Mouse (Mus musculus) adrenal gland, adult 2 months (tissue): ENCODE data around the gene Cfdp1. TPM values are rescaled to one million over a fixed set of nuclear protein-coding genes. Genes with fewer than 3 reads are reported as not detected.

Experiments
- DNase-seq: peaks from one replicate; pipeline ENCODE4 v3.0.0; 2021
- polyA plus RNA-seq: library from polyadenylated mRNA; depleted of rRNA; stranded (reverse); fragments of >200 nt; gene quantifications from 2 replicates; pipeline ENCODE4 v1.2.3, GENCODE M21; 2012
- total RNA-seq, 2 experiments: library from RNA; stranded (reverse); gene quantifications; 2 replicates each; pipeline ENCODE4 v1.2.3; 2021

Gene Cfdp1
- total and polyA plus RNA-seq, 3 experiments = 0.90 to 78.9 (median 71.7) TPM

GRCm38 (mm10) chr8:111793324-111793917, 60.7 kb downstream of the Cfdp1 start:
- no peak for DNase-seq

- DNase-seq = no peak
These were observed 64.5 kb downstream of the Cfdp1 start for GRCm38 (mm10) chr8:111789639-111790038.

- DNase-seq = no peak
These were observed 64.9 kb downstream of the Cfdp1 start for GRCm38 (mm10) chr8:111789200-111789599.

GRCm38 (mm10) chr8:111788497-111788896, 65.6 kb downstream of the Cfdp1 start:
- DNase-seq = no peak

- peak; percentile 36 for DNase-seq
These were observed 66.0 kb downstream of the Cfdp1 start for GRCm38 (mm10) chr8:111788085-111788484.

GRCm38 (mm10) chr8:111787683-111788082, 66.4 kb downstream of the Cfdp1 start:
- peak; percentile 77 for DNase-seq

DNA sequence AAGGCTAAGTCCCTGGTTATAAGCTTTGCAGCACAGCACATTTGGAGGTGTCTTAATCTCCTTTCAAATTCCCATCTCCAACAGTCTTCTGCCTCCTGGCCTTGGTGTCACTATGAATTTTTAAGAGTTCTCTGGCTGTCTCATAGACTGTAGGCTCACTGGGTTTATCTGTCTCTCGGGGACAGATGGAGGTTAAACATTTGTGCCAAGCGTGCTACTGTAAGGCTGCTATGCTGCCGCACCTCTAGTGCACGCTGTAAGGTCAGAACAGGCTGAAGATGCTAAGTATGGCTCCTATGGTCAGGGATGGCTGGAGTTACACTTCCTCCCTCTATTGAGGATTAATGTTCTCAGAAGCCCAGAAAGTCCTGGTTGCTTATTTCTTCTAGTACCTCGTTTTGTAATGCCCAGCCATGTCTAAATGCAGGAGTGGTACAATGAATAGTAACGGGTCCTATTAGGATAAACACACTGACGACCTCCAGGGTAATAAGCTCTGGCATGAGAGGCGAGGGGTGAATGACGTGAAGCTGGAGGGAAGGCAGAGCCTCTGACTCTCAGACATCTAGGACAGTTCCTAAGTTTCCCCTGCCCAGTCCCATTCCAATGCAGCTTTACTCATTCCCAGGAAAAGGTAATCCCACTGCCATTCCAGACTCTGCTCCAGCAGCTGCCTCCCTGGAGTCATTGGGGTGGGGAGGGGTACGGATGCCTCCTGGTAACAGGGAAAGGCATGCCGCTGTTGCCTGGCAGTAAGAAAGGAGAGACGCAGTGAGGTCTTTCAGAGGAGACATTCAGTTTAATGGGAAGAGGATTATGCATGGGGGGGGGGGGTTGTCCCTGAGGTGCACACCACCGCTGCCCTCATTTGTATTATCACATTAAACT, 67.1 kb downstream of the Cfdp1 start:
- peak; percentile 27 for DNase-seq

DNA sequence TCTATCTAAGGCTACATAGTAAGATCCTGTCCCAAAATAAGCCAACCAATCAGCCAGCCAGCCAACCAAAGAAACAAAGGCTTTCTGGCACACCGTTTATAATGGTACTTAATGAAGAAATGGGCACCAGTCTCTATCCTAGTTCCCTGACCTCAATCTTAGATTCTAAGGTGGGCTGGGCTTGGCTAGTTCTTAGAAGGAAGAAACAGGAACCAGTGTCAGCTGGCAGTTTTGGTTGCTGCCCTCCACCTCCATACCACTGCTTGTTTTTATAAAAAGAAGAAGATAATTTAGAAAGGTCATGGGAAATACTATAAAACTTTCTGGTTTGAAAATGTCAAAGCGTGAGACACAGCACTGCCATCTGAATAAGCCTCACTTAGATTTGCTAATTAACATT, 68.0 kb downstream of the Cfdp1 start:
- peak; percentile 31 for DNase-seq

DNA sequence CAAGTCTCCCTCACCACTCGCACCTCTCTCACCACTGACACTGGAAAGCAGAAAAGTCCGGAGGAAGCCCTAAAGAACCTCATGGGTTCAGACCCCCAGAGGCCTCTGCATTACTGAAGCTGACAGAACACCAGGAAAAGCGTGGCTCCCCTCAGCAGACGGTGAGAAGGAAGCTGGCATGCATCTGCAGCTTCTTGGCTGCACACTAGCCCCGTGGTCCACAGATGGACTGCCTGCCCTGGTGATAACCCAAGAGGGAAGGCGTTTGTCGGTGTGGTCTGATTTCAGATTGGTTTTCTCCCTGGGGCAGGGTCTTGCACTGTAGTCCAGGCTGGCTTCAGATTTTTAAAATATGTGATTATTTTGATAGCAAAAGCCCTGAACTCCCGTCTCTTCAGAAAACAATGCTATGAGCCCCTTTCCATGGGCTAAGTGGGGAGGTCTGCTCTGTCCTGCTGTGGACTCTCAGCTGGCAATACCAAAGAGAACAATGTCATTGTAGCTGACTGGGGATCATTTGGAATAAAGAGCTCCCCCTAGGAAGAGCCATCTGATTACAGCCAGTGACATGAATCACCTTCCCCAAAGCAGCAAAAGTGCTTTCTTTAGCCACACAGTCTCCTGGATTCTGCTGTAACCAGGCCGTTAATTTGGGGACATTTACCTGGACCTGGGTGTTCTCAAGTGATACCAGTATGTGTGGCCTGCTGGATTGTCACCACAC, 71.3 kb downstream of the Cfdp1 start:
- DNase-seq = peak; percentile 57

GRCm38 (mm10) chr8:111782161-111782560, 71.9 kb downstream of the Cfdp1 start:
- peak; percentile 13 for DNase-seq

GRCm38 (mm10) chr8:111780697-111781424, 73.2 kb downstream of the Cfdp1 start:
- DNase-seq = peak; percentile 21

GRCm38 (mm10) chr8:111779690-111780089, 74.4 kb downstream of the Cfdp1 start:
- DNase-seq = peak; percentile 91

GRCm38 (mm10) chr8:111778801-111779200, 75.3 kb downstream of the Cfdp1 start:
- peak; percentile 76 for DNase-seq

GRCm38 (mm10) chr8:111776492-111776891, 77.6 kb downstream of the Cfdp1 start:
- no peak for DNase-seq

GRCm38 (mm10) chr8:111775766-111776165, 78.3 kb downstream of the Cfdp1 start:
- peak; percentile 43 for DNase-seq

- peak; percentile 37 for DNase-seq
These were observed 80.6 kb downstream of the Cfdp1 start for GRCm38 (mm10) chr8:111773476-111773875.

- DNase-seq = peak; percentile 33
These were observed 81.0 kb downstream of the Cfdp1 start for GRCm38 (mm10) chr8:111773057-111773456.

DNA sequence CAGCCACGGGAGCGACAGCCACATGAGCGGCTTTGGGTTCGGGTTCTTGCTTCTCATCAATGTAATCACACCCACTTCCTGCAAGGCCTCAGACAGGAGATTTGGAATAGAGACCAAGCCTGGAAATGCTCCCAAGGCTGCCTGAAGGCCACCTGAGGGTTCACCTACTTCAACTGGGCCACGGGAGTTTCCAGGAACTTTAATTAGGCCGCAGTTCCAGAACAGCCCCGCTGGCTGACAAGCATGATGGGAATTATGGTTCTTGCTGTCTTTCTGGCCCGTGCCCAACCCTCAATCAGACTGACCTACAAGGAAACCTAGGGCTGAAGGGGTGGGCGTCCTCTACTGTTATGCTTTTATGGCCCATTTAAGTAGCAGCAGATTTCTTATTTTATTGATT, 82.0 kb downstream of the Cfdp1 start:
- peak; percentile 73 for DNase-seq

DNA sequence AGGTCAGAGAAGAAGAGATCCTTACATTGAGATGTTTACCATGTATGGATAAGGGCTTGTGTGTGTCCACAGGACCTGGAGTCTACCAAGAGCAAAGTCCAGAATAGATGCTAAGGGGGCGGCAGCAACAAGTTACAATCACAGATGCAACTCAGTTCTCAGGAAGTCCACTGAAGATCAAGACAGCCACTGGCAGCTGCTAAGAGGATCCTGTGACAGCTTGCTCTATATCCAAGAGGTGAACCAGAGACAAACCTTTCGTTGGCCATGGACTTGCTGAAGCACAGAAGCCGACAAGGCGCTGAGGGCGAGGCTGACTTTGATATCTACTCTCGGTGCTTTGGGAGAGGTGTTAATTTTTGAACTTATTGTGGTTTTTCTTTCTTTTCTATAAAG, 82.5 kb downstream of the Cfdp1 start:
- DNase-seq = no peak

DNA sequence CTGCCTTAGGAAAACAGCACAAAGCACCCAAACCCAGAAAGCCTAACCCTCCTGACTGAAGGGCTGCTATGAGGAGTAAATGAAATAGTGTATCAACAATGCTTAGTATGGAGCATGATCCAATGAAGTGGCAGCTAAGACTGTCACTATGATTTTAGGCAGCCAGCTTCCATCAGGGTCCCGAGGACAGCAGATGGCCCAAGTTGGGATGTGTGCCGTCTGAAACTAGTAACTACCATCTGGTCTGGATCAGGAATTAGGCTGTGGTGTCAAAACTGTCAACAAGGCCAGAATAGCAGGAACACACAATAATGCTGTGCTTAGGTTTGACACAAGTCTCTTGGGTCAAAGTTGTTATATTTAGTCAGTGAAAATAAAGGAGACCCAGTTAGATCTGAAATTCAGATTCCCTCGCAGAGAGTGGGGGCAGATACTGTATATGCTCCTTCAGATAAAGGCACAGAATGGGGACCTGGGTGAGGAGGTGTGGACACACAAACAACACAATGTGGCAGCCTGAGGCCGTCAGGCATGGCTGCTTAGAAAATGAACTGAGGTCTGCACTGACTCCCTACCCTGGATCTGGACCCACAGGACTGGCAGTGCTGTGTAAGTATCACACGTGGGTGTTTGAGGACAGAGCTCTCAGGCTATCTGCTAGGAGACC, 83.0 kb downstream of the Cfdp1 start:
- no peak for DNase-seq

DNA sequence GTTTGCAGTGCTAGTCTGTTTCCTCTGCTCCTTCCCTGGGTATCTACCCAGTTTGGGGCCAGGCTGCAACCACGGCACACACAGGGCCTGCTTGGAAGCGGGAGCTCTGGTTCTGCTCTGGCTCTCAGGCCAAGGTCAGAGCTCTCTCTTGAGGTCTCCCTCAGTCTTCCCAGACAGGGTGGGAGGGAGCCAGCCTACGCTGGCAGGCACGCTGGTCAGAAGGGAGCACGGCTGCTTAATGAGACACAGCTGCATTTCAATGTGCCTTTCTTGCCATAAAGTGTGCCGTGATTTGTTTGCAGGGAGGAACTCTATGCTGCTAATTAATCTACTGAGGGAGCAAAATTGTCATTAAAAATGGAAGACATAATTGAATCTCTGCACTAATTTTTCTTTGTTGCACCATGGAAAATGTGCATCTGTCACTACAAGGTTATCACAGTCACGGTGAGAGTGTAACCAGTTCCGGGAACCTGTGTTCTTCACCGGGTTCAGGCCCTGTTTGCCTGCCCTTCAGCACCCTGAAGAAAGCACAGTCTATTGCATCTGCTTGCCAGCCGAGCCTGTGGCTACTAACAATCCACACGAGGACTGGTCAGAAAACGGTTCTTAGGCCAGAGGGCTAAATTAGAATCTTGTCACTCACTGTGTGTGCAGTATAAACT, 84.2 kb downstream of the Cfdp1 start:
- DNase-seq = peak; percentile 81
